Mouse (Mus musculus) spleen, adult 2 months (tissue): ENCODE data around the gene Ss18l1. TPM values are rescaled to one million over a fixed set of nuclear protein-coding genes. Genes with fewer than 3 reads are reported as not detected.
A peak's percentile ranks its signal among the peaks of the same experiment; 100 is the strongest.

Source experiments
- DNase-seq, 2 experiments: peaks; one replicate each; pipeline versions ENCODE4 v3.0.0 to v3.0.0-alpha.2; 2012 to 2021; ENCODE audit warnings: low spot score in 2 of 2, low read depth in 1 of 2
- H3K27ac ChIP-seq: fragments of 200-500 bp; 2 replicates; pipeline ENCODE4 v1.5.1; 2012; ENCODE audit warnings: low read length, inconsistent platforms; ENCODE audit not compliant: insufficient read depth
- H3K27me3 ChIP-seq: fragments of 200-500 bp; 2 replicates; pipeline ENCODE4 v1.6.1; 2012; ENCODE audit warnings: mild to moderate bottlenecking, moderate library complexity, low read length, inconsistent platforms; ENCODE audit not compliant: control insufficient read depth, insufficient read depth
- H3K36me3 ChIP-seq: fragments of 200-500 bp; 2 replicates; pipeline ENCODE4 v1.6.1; 2012; ENCODE audit warnings: mild to moderate bottlenecking, low read length, inconsistent platforms; ENCODE audit not compliant: control insufficient read depth, insufficient read depth
- H3K4me1 ChIP-seq: fragments of 200-500 bp; 2 replicates; pipeline ENCODE4 v1.6.1; 2011; ENCODE audit warnings: inconsistent platforms; ENCODE audit not compliant: control insufficient read depth, insufficient read depth, insufficient read length
- H3K4me3 ChIP-seq: fragments of 200-500 bp; 2 replicates; pipeline ENCODE4 v1.5.1; 2011; ENCODE audit warnings: mild to moderate bottlenecking, inconsistent platforms; ENCODE audit not compliant: insufficient read depth, insufficient read length; ENCODE audit errors: extremely low read depth
- CTCF ChIP-seq: fragments of 200-500 bp; IDR thresholded peaks from 2 replicates; pipeline ENCODE4 v1.5.1; 2011; ENCODE audit warnings: mild to moderate bottlenecking, inconsistent platforms; ENCODE audit not compliant: insufficient read depth, insufficient read length, insufficient replicate concordance; ENCODE audit errors: extremely low read depth
- POLR2A ChIP-seq: fragments of 200-500 bp; IDR thresholded peaks from 2 replicates; pipeline ENCODE4 v1.6.1; 2011; ENCODE audit warnings: low read depth, low read length, inconsistent platforms
- WGBS: fragments of 180-500 bp; shearing (Covaris S2); methylation state at CpG from one replicate; pipeline ENCODE4 v1.1.7; 2018; 5-methylcytosine and 5-hydroxymethylcytosine counted together
- polyA plus RNA-seq: library from polyadenylated mRNA; depleted of rRNA; stranded (reverse); fragments of >200 nt; gene quantifications from 2 replicates; pipeline ENCODE4 v1.2.3, GENCODE M21; 2012

Gene Ss18l1
- polyA plus RNA-seq, 1 experiment, result 5.9 TPM

GRCm38 (mm10) chr2:180108285-180108684, 66.0 kb downstream of the Ss18l1 start:
- 32% methylated on average over 6 of the region's 6 CpGs for WGBS
- peaks cover 9% of the 10 kb centered on the region for H3K4me1 ChIP-seq
- no peak for TF ChIP-seq CTCF
- no peak for TF ChIP-seq POLR2A
- peaks cover 16% of the 10 kb centered on the region for H3K27me3 ChIP-seq
- H3K36me3 ChIP-seq, result no peaks in the 10 kb centered on the region
- DNase-seq, result no peak
- no peak overlapping the region for H3K27ac ChIP-seq
- H3K4me3 ChIP-seq, result no peak overlapping the region

GRCm38 (mm10) chr2:180113909-180114890, 71.9 kb downstream of the Ss18l1 start:
- no peaks in the 10 kb centered on the region for H3K27me3 ChIP-seq
- H3K27ac ChIP-seq, result no peak overlapping the region
- H3K4me3 ChIP-seq, result no peak overlapping the region
- no peaks in the 10 kb centered on the region for H3K36me3 ChIP-seq
- 85% methylated on average over 17 of the region's 17 CpGs for WGBS
- DNase-seq, result no peak
- peaks cover 5% of the 10 kb centered on the region; the same call in 1 of the 2 replicates for H3K4me1 ChIP-seq
- TF ChIP-seq CTCF, result no peak
- TF ChIP-seq POLR2A, result no peak

- Histone ChIP-seq H3K36me3 (no peaks in the 10 kb centered on the region), H3K27ac (no peak overlapping the region), H3K4me1 (peaks cover 5% of the 10 kb centered on the region; the same call in 1 of the 2 replicates), H3K4me3 (no peak overlapping the region), H3K27me3 (no peaks in the 10 kb centered on the region)
- DNase-seq, result no peak
- 33% methylated on average over 6 of the region's 6 CpGs for WGBS
- TF ChIP-seq CTCF (no peak), POLR2A (no peak)
Observed at GRCm38 (mm10) chr2:180115279-180115678, 73.0 kb downstream of the Ss18l1 start.

- WGBS, result 47% methylated on average over 10 of the region's 10 CpGs
- TF ChIP-seq POLR2A, result no peak
- no peak for TF ChIP-seq CTCF
- Histone ChIP-seq H3K27ac (no peak overlapping the region), H3K36me3 (no peaks in the 10 kb centered on the region), H3K4me1 (peaks cover 5% of the 10 kb centered on the region; the same call in 1 of the 2 replicates), H3K4me3 (no peak overlapping the region), H3K27me3 (no peaks in the 10 kb centered on the region)
- DNase-seq, result no peak
Observed at GRCm38 (mm10) chr2:180116081-180116493, 73.8 kb downstream of the Ss18l1 start.

GRCm38 (mm10) chr2:180116741-180117484, 74.6 kb downstream of the Ss18l1 start:
- Histone ChIP-seq H3K27me3 (no peaks in the 10 kb centered on the region), H3K27ac (no peak overlapping the region), H3K4me1 (peaks cover 5% of the 10 kb centered on the region; the same call in 1 of the 2 replicates), H3K36me3 (no peaks in the 10 kb centered on the region), H3K4me3 (no peak overlapping the region)
- TF ChIP-seq CTCF (no peak), POLR2A (no peak)
- WGBS, result 74% methylated on average over 8 of the region's 8 CpGs
- DNase-seq, result no peak

- TF ChIP-seq POLR2A (no peak), CTCF (no peak)
- DNase-seq, result peak in 1 of 2 experiments; percentile 7
Observed at GRCm38 (mm10) chr2:180117485-180118194, 75.3 kb downstream of the Ss18l1 start.

More at GRCm38 (mm10) chr2:180117485-180118194, 75.3 kb downstream of the Ss18l1 start:
- Histone ChIP-seq H3K27ac (no peak overlapping the region), H3K4me3 (no peak overlapping the region), H3K36me3 (no peaks in the 10 kb centered on the region), H3K4me1 (peaks cover 5% of the 10 kb centered on the region; the same call in 1 of the 2 replicates), H3K27me3 (no peaks in the 10 kb centered on the region)
- 22% methylated on average over 13 of the region's 13 CpGs for WGBS
